Mouse (Mus musculus): ENCODE data around the gene Nubp1.

- TF ChIP-seq CTCF (conservative IDR thresholded peaks at IDR 0.05; ENCODE audit: low read length) = peak; percentile 99
- no peak for TF ChIP-seq NANOG (IDR thresholded peaks at IDR 0.05; ENCODE audit: borderline replicate concordance, low read length)
Observed at GRCm38 (mm10) chr16:10416866-10417265, 5.1 kb downstream of the Nubp1 start.
